7 mouse cellular contexts compared by ENCODE assay signal in the genomic region with DNA sequence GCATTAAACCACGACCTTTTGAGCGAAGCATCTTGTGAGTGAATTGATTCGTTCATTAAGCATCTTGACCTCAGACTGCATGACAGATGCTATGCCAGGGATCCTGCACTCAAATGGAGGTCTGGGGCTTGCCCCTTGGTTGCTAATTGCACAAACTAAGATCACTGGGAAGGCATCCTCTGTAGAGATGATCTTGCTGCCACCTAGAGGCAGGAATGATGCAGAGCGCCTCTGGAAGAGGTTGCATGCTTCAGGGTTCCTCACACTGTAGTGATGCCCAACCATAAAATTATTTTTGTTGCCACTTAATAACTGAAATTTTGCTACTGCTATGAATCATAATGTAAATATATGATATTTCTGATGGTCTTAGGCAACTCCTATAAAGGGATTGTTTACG. TPM values are rescaled to one million over a fixed set of nuclear protein-coding genes. Genes with fewer than 3 reads are reported as not detected.
A peak's percentile ranks its signal among the peaks of the same experiment; 100 is the strongest.
DNase-seq lines count a peak whose midpoint lies in the region; ATAC-seq and TF ChIP-seq lines count a peak whose summit lies in the region.

No protein-coding gene starts in this region.

- WGBS in bone marrow, adult 2 months = 58% methylated on average over 5 of the region's 5 CpGs
- 52% methylated on average over 5 of the region's 5 CpGs for WGBS in forebrain, embryonic 11.5 days
- WGBS in lung, postnatal 0 days = 48% methylated on average over 5 of the region's 5 CpGs

- TF ChIP-seq CTCF in testis, adult 2 months (IDR thresholded peaks at IDR 0.05; ENCODE audit: control insufficient read depth, insufficient read depth, insufficient replicate concordance, low read depth, low read length) = peak; percentile 45; the same call in 1 of the 2 replicates
- TF ChIP-seq CTCF in bone marrow, adult 2 months (IDR thresholded peaks at IDR 0.05; ENCODE audit: control insufficient read depth, insufficient read depth, low read length) = peak; percentile 24; the same call in 1 of the 2 replicates
- peak; percentile 85 for TF ChIP-seq CTCF in lung, postnatal 0 days (IDR thresholded peaks at IDR 0.05)

- H3K4me1 ChIP-seq in testis, adult 2 months (ENCODE audit: control insufficient read depth, insufficient read depth, low read length) = peaks cover 12% of the 10 kb centered on the region
- H3K4me1 ChIP-seq in bone marrow, adult 2 months (ENCODE audit: control insufficient read depth, insufficient read depth, low read length) = no peaks in the 10 kb centered on the region
- no peaks in the 10 kb centered on the region for H3K4me1 ChIP-seq in forebrain, embryonic 11.5 days (replicated peaks; ENCODE audit: control insufficient read depth, insufficient read depth, low read length)
- H3K4me1 ChIP-seq in lung, postnatal 0 days (ENCODE audit: insufficient read depth, low read depth, low read length) = no peaks in the 10 kb centered on the region

- no peaks in the 10 kb centered on the region for H3K36me3 ChIP-seq in testis, adult 2 months (ENCODE audit: control insufficient read depth, insufficient read depth, low read length)
- H3K36me3 ChIP-seq in forebrain, embryonic 11.5 days (ENCODE audit: control insufficient read depth, insufficient read depth, low read length) = no peaks in the 10 kb centered on the region
- no peaks in the 10 kb centered on the region for H3K36me3 ChIP-seq in lung, postnatal 0 days (ENCODE audit: insufficient read depth, low read length)

- DNase-seq in testis, postnatal 14 days (ENCODE audit: low spot score) = no peak
- peak; percentile 64 for DNase-seq in forebrain, embryonic 11.5 days (ENCODE audit: low spot score)
- DNase-seq in kidney, postnatal 25 days = peak; percentile 50 to 75
- peak; percentile 49 for DNase-seq in lung, postnatal 0 days (ENCODE audit: low spot score)
- DNase-seq in right cerebral cortex, postnatal 4 days = peak; percentile 63

- no peaks in the 10 kb centered on the region for H3K27me3 ChIP-seq in testis, adult 2 months (ENCODE audit: control insufficient read depth, insufficient read depth, low read length)
- H3K27me3 ChIP-seq in forebrain, embryonic 11.5 days (ENCODE audit: control insufficient read depth, insufficient read depth, low read length) = no peaks in the 10 kb centered on the region
- H3K27me3 ChIP-seq in lung, postnatal 0 days (replicated peaks; ENCODE audit: insufficient read depth, low read length) = no peaks in the 10 kb centered on the region

- no peak for TF ChIP-seq POLR2A in testis, adult 2 months (IDR thresholded peaks at IDR 0.05; ENCODE audit: control insufficient read depth, low read depth, low read length)
- TF ChIP-seq POLR2A in bone marrow, adult 2 months (IDR thresholded peaks at IDR 0.05; ENCODE audit: borderline replicate concordance, control insufficient read depth, low read depth, low read length) = no peak

- no peak overlapping the region for H3K9ac ChIP-seq in forebrain, embryonic 11.5 days (ENCODE audit: low read length)
- no peak overlapping the region for H3K9ac ChIP-seq in lung, postnatal 0 days (replicated peaks; ENCODE audit: low read depth)

- no peak for TF ChIP-seq EP300 in lung, postnatal 0 days (IDR thresholded peaks at IDR 0.05)

- no peak overlapping the region for H3K27ac ChIP-seq in testis, adult 2 months (ENCODE audit: control insufficient read depth, insufficient read depth, low read depth, low read length)
- no peak overlapping the region for H3K27ac ChIP-seq in bone marrow, adult 2 months (ENCODE audit: control insufficient read depth, insufficient read depth, low read depth, low read length, poor library complexity)
- no peak overlapping the region for H3K27ac ChIP-seq in forebrain, embryonic 11.5 days (ENCODE audit: low read depth, low read length)
- H3K27ac ChIP-seq in lung, postnatal 0 days (ENCODE audit: low read length) = no peak overlapping the region

- 0 out of 2 replicates have a peak, but pooled peaks have one; percentile 63 for ATAC-seq in forebrain, embryonic 11.5 days (replicated peaks; ENCODE audit: low FRiP score)
- ATAC-seq in lung, postnatal 0 days = no peak; the same call in 1 of the 2 replicates

- H3K4me3 ChIP-seq in testis, adult 2 months (ENCODE audit: control insufficient read depth, low read depth, low read length) = no peak overlapping the region
- H3K4me3 ChIP-seq in bone marrow, adult 2 months (replicated peaks; ENCODE audit: control insufficient read depth, low read depth, low read length) = no peak overlapping the region
- H3K4me3 ChIP-seq in forebrain, embryonic 11.5 days (ENCODE audit: low read depth, low read length) = no peak overlapping the region
- no peak overlapping the region for H3K4me3 ChIP-seq in lung, postnatal 0 days (ENCODE audit: low read depth, low read length)

- H3K4me2 ChIP-seq in forebrain, embryonic 11.5 days (ENCODE audit: low read depth, low read length, severe bottlenecking) = no peak overlapping the region
- no peak overlapping the region for H3K4me2 ChIP-seq in lung, postnatal 0 days (replicated peaks; ENCODE audit: low read depth, low read length)

- H3K9me3 ChIP-seq in forebrain, embryonic 11.5 days (ENCODE audit: control insufficient read depth, low read length) = no peaks in the 10 kb centered on the region; the same call in 1 of the 2 replicates
- no peaks in the 10 kb centered on the region for H3K9me3 ChIP-seq in lung, postnatal 0 days (ENCODE audit: low read length)

RNA-seq across cellular contexts. Expression of gene Kcna5, which starts 37.3 kb away (rescaled TPM):
- polyA plus RNA-seq in testis, adult 2 months (2012; rRNA removed) = 0.12 and 0.22 TPM in 2 replicates
- not detected in 2 replicates for polyA plus RNA-seq in bone marrow, adult 2 months (2011; ENCODE audit: insufficient read depth, insufficient read length, low replicate concordance, missing spikeins)
- polyA plus RNA-seq in forebrain, embryonic 11.5 days (2014; fragmentation: Nextera tagmentation; extraction: Ambion mirVana) = 1.3 and 1.8 TPM in 2 replicates
- 1.5 TPM in 2 replicates for polyA plus RNA-seq in lung, postnatal 0 days (2015; fragmentation: Nextera tagmentation; extraction: Ambion mirVana)

Comparison
In these comparisons a context has a peak if more than half of its experiments do, and no peak if none do; other contexts are left out.
1. CTCF ChIP-seq: peak in every context shown above with its lines; median percentile 85 in lung, postnatal 0 days; 45 in testis, adult 2 months; 24 in bone marrow, adult 2 months.